ENCODE assay signal across 20 mouse cellular contexts in the genomic region with DNA sequence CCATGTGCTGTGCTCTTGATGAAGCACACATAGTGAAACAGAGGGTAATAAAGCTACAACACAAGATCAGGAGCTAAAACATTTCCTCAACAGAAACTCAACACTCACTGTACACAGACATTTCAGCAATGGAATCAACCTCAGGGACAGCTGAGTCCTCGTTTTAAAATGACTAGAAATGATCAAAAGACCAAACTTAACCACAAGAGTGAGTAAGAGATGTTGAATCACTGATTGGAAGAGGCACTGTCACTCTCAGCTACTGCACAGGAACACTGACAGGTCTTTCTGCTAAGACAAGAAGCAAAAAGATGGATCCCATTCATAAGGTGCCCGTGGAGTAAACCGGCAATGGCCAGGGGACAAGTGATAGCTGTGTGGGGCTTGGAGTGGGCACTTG.
"Had no signal": no experiment of that assay in that cellular context is flagged by ENCODE, and none has a peak within 500 bp of the region (broad histone marks: within the 10 kb centered on the region; RNA-seq: fewer than 3 reads in every experiment).

No protein-coding gene starts in this region.

- ATAC-seq: liver, postnatal 0 days; lung, postnatal 0 days had no signal

- H3K4me3 ChIP-seq: kidney, embryonic 15.5 days; limb, embryonic 12.5 days; limb, embryonic 15.5 days; neural tube, embryonic 12.5 days; neural tube, embryonic 15.5 days had no signal

- DNase-seq: kidney, adult 8-10 months; kidney, postnatal 10 days; kidney, postnatal 36 days; layer of hippocampus, postnatal 36 days; left cerebral cortex, postnatal 4 days; liver, postnatal 0 days; lung, embryonic 14.5 days; midbrain, embryonic 14.5 days; right cerebral cortex, adult 18-20 months; right cerebral cortex, postnatal 14 days; right cerebral cortex, postnatal 4 days; thymus, postnatal 36 days had no signal

- H3K27ac ChIP-seq: kidney, embryonic 15.5 days; limb, embryonic 12.5 days; limb, embryonic 15.5 days; liver, embryonic 14.5 days; macrophage; neural tube, embryonic 12.5 days; neural tube, embryonic 15.5 days had no signal
